Mouse (Mus musculus) heart, postnatal 36 days (tissue): ENCODE measurements around the gene Nr1h3. TPM values are rescaled to one million over a fixed set of nuclear protein-coding genes. Genes with fewer than 3 reads are reported as not detected.

Experiments
- DNase-seq, 2 experiments: peaks; one replicate each; pipeline ENCODE4 v3.0.0; 2021 to 2022
- intact Hi-C: fragments of 180-260 bp; cut with DNase I; formaldehyde crosslinking; loops from one replicate; pipeline ENCODE4 v1.15.1; 2025
- total RNA-seq, 2 experiments: library from RNA; stranded (reverse); gene quantifications; 2 replicates each; pipeline ENCODE4 v1.2.3; 2021

Nr1h3 gene
- total RNA-seq, 2 experiments from 2014 or later: 17.3 TPM

DNA sequence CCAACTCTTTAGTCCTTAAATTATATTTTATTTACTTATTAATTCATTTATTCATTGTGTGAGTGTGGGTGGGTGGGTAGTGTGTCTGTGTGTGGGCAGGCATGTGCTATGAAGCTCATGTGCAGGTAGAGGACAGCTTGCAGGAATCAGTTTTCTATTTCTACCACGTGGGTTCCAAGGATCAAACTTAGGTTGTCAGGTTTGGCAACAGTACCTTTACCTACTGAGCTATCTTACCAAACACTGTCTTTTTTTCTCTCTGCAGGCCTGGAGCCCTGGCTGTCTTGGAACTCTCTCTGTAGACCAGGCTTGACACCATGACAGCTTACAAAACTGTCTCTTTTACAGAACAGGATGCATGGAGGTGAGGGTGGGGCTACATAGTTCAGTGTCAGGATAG is 51.3 kb downstream of the Nr1h3 start:
- intact Hi-C loops: no loop called here
- no peak for DNase-seq

DNA sequence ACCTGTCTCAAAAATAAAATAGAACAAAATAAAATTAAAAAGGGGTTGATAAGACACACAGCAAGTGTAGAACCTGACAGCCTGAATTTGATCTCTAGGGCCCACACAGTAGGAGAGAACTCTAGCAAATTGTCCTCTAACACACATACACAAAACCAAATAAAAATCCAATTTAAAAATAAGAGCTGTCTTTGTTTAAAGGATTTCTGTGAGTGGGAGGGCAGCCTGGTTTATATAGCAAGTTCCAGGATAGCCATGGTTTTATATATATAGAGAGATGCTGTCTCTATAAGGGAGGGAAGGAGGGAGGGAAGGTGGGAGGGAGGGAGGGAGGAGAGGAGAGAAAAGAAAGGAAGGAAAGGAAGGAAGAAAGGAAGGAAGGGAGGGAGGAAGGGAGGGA is 54.5 kb downstream of the Nr1h3 start:
- no peak for DNase-seq
- intact Hi-C loops: no loop called here

GRCm38 (mm10) chr2:91143401-91143800 is 59.2 kb downstream of the Nr1h3 start:
- intact Hi-C loops: no loop called here

GRCm38 (mm10) chr2:91142920-91143319 is 59.7 kb downstream of the Nr1h3 start:
- intact Hi-C loops: no loop called here
- DNase-seq: no peak

More at GRCm38 (mm10) chr2:91143401-91143800, 59.2 kb downstream of the Nr1h3 start:
- no peak for DNase-seq

- intact Hi-C loops: no loop called here
- DNase-seq: no peak
Measured at GRCm38 (mm10) chr2:91139764-91140163, 62.9 kb downstream of the Nr1h3 start.

GRCm38 (mm10) chr2:91139311-91139710 is 63.3 kb downstream of the Nr1h3 start:
- DNase-seq: no peak
- intact Hi-C loops: no loop called here

GRCm38 (mm10) chr2:91137481-91137880 is 65.2 kb downstream of the Nr1h3 start:
- intact Hi-C loops: no loop called here
- DNase-seq: no peak

DNA sequence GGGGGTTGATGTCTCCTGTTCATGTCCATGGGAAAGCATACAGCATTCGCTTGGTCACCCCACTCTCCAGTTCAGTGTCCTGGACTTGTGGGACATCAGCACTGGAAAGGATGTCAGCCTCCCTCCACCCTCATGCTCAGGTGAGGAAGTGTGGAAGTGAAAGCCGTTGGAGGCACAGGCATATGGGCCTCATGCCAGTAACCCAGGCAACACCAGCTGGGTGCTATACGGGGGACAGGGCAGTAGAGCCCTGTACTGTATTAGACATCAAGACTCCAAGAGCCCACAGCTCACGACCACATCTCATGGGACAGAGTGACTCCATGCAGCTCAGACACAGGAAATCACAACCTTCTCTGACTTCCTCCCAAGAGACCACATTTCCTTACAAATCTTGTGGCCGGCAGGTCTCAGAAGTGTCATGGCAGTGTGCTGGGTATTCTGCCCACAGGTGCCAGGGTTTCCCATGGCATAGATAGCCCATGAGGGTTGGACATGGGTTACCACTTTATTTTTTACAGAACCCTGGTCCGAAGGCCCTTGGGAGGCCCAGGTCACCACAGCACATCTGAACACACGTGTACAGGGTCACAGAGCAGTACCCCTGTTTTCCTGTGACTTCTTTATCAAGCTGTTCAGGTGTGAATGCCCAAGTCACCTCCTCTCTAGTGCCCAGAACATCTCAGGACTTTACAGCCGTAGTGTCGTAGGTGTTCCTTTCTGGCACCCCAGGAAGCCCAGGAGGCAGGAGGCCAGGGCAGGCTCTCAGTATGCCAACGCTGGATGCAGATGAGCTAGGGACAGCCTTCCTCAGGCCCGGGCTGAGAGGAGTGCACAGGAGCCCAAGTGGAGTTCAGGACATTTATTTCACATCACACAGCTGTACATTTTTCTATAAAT is 65.9 kb downstream of the Nr1h3 start:
- no peak for DNase-seq
- intact Hi-C loops: no loop called here

Other genes with a start within 250 kb of the Nr1h3 start
- 10 to 100 TPM; 16.9 to 17.8 TPM for gene Rapsn, start 167.2 kb downstream of the Nr1h3 start, total RNA-seq
- gene Psmc3, start 148.8 kb downstream of the Nr1h3 start, total RNA-seq: 100 to 1,000 TPM; 211 to 237 TPM
- gene Slc39a13, start 132.4 kb downstream of the Nr1h3 start, total RNA-seq: 10 to 100 TPM; 21.7 to 24.2 TPM
- 1 to 10 TPM; 4.2 to 6.2 TPM for gene Spi1, start 120.4 kb downstream of the Nr1h3 start, total RNA-seq
- 1,000 to 10,000 TPM; 1,434 to 1,723 TPM for gene Mybpc3, start 84.7 kb downstream of the Nr1h3 start, total RNA-seq
- gene Madd, start 19.0 kb downstream of the Nr1h3 start, total RNA-seq: 1 to 10 TPM; 5.8 to 6.6 TPM
- 10 to 100 TPM; 18.0 to 19.5 TPM for gene Acp2, start 51 bp upstream of the Nr1h3 start, total RNA-seq
- 1 to 10 TPM; 3.0 to 3.9 TPM for gene Ddb2, start 34.1 kb upstream of the Nr1h3 start, total RNA-seq
- 100 to 1,000 TPM; 150 to 151 TPM for gene Pacsin3, start 53.1 kb upstream of the Nr1h3 start, total RNA-seq
- gene Arfgap2, start 62.1 kb upstream of the Nr1h3 start, total RNA-seq: 10 to 100 TPM; 57.1 to 60.9 TPM
- gene 1110051M20Rik, start 241.9 kb upstream of the Nr1h3 start, total RNA-seq: 10 to 100 TPM in 1 of 2 experiments, 1 to 10 TPM in 1; 9.4 to 12.1 TPM